Mouse (Mus musculus): ENCODE measurements around the gene Adh1.

Adh1 gene

DNA sequence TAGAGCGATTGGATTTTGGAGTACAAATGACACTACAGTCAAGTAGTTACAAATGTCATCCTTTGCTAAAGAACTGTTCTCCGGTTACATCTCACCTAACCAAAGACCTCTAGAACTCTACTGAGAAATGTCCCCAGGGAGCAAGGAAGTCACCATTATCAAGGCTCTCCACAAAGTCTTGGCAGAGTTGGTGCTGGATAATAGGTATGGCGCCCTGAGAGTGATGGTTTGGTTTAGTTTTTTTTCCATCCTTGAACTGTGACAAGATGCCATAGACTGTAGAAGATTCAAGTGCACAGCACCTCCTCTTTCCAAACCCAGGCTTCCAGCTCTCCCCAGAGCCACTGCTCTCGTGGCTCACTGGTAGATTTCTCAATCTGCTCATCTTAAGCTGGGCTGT lies 26.9 kb downstream of the Adh1 start:
- in situ Hi-C loops (cut with MboI), result no loop called here

DNA sequence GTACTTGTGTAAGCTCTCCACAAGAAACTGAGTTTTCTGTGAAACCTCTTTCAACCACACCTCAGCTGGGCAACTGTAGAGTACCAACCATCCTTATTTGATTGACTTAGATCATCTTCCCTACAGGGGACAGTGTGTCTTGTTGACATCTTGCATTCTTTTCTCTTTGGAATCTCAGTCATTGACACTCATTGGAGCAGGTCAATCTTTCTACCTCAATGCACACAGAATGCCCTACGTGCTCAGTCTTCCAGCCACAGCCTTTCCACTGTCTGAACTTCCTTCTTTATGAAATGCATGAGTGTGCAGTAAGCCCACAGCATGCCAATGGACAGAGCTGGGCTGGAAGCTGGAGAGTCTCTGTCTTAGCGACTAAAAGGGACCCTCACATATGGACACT lies 29.9 kb downstream of the Adh1 start:
- in situ Hi-C loops (cut with MboI), result no loop called here

DNA sequence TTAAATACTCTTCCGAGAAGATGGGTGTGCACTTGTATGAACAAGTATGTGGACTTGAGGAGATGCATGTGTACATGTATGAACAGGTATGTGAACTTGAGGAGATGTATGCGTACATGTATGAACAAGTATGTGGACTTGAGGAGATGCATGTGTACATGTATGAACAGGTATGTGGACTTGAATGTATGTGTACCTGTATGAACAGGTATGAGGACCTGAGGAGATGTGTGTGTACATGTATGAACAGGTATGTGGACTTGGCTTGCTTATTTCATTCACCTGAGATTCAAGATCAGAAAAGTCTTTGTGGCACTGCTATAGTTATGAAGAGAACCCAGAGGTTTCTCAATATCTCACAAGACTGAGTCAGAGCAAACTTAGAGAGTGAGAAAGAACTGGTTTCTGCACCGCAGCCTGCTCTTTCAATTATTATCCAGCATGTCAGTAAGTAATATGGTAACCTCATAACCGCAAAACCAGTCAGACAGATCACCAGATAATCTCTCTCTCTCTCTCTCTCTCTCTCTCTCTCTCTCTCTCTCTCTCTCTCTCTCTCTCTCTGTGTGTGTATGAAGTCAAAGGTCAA lies 30.8 kb downstream of the Adh1 start:
- in situ Hi-C loops (cut with MboI), result no loop called here

DNA sequence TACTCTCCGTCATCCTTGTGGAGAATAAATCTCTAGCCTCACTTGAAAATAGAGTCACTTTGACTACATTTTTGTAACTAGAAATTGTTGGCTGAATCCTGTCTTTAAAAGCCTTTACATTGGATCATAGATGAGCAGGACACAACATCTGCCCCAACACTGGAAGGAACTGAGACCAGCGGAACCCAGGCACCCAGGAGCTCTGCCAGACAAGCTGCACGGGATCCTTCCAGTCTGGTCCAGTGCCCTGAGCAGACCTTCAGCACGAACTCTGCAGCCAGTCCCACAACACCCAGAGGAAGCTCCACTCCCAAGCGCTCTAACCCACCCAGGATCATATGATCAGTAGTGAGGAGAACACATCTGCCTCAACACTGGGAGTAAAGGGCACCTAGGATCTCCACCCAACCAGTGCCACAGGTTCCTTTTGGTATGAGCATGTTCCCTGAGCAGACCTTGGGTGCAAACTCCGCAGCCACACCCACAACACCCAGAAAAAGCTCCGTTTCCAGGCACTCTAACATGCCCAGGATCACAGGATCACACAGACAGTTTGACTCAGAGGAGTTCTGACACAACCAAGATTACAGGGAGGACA lies 32.6 kb downstream of the Adh1 start:
- in situ Hi-C loops (cut with MboI), result no loop called here

GRCm38 (mm10) chr3:138300130-138300529 lies 39.3 kb downstream of the Adh1 start:
- in situ Hi-C loops (cut with MboI), result no loop called here

DNA sequence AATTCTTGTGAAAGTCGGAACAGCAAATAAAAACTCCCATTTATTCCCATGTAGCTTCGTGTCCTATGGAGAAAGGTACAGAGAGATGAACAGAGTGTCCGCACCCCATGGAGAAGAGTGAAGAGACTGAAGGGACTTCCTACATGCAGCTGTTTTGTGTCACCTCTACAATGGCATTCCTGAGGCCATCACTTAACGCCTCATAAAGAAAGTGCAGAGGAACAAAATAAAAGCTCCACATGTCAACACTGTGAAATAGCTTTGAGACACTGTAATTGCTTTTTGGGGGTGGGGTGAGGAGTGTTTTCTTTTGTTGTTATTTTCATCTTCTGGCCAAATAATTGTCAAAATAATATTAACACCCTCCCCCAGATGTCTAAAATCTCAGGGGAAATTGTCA lies 41.9 kb downstream of the Adh1 start:
- in situ Hi-C loops (cut with MboI), result no loop called here

DNA sequence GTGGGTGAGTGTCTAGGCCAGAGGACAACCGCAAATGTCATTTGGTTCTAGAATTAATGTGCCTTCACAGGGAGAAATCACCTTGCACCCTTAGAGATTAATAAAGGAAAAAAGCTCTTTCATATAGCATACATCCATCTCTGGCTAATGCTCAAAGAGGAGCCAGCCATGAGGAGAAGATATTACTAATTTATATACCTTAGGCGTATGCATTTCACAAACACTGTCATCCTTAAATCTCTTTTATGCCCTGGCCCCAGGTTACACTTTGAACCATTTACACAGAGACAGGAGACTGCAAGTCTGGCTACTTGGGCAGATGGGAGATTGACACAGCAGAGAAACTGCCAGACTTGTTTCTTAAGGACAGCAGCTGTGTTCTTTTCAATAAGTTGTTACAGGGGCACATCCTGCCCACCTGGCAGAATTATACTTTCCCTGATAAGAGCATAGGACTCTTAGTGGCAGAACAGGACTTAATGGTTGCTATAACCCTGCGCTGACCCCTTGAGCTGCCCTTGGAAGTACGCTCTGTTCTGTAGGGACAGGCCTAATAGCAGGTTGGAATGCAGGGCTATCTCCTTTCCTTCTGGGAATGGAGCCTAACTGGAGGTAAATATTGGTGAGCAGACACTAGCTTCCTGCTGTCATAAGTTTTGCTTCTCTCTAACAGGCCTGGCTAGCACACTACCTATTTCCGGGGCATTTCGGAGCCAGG lies 43.1 kb downstream of the Adh1 start:
- in situ Hi-C loops (cut with MboI), result no loop called here

DNA sequence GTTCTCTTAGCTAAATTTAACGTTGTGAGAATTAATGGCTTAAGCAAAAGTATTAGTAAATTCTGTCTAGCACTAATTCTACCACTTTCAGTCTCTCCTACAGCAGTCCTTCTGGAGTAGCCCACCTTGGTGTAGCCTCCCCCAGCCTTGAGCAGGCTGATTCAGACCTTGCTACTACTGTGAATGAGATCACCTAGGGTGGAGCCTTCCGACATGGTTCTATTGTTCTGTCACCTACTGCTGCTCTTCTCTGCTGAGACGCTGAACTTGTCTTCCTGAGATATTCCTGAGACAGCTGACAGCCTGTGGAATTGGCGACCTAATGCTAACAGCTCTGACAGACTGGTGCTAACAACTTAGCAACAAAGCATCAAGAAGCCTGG lies 43.7 kb downstream of the Adh1 start:
- in situ Hi-C loops (cut with MboI), result no loop called here

- in situ Hi-C loops (cut with MboI), result no loop called here
Observed at GRCm38 (mm10) chr3:138305486-138306289, 44.9 kb downstream of the Adh1 start.

GRCm38 (mm10) chr3:138306290-138306683 lies 45.5 kb downstream of the Adh1 start:
- in situ Hi-C loops (cut with MboI), result no loop called here

DNA sequence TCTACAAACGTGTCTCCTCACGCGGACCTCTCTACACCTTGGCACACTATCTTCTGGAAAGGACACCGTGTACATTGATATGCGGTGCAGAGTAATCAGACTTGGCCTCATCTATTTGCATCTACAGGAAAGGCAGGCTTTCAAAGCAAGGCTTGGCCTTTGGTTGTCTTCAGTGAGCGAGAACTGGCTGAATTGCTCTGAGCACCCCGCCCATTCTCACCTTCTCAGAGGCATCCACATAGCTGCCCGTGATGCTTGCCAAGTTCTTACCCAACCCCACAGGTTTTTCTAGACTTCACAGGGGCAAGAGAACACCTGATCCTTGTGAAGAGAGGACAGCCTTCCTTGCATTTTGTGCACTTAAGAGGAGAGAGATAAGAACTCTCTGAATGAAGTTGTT lies 49.1 kb downstream of the Adh1 start:
- in situ Hi-C loops (cut with MboI), result no loop called here

- in situ Hi-C loops (cut with MboI), result no loop called here
Observed at GRCm38 (mm10) chr3:138311015-138311414, 50.2 kb downstream of the Adh1 start.

- in situ Hi-C loops (cut with MboI), result no loop called here
Observed at GRCm38 (mm10) chr3:138312965-138313364, 52.2 kb downstream of the Adh1 start, which contains the start of gene Adh6a. TSS of gene Adh6a (plus strand) at chr3:138313286.

DNA sequence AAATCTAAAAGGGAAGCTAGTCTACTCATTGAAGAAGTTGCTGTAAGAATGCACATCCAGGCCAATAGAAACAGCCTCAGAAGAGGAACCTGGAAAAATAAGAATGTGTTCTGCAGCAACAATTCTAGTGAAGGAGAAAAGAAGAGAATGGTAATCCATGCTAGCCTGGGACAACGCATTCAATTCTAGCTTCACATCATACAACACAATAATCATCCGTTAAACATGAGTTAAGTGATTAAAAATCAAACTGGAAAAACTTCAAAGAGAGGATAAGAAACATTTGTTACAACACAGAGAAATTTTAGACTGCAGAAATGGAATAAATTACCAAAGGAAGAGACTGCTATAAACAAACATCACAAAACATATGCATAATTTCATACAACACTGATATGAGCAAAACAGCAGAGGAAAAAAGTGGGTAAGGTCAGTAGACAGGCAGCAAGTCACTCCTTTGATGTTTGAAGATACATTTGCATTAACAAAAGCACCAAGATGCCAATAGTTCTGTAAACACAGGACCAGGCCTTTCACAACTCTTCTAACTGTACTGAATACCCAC lies 56.2 kb downstream of the Adh1 start:
- in situ Hi-C loops (cut with MboI), result no loop called here

DNA sequence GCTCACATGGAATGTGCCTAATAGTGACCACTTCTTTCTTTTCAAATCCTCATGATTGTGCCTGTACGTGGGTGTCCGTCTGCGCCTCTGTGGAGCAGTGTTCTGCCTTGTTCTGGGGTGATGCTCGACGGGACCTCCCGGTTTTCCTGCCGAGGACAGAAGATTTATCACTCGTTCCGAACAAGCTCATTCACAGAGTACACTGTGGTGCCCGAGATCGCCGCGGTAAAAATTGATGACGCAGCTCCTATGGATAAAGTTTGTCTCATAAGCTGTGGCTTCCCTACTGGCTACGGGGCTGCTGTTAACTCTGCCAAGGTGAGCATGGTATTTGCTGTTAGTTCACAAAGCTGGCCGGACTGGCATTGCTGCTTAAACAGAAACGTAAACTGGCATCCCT lies 64.2 kb downstream of the Adh1 start:
- in situ Hi-C loops (cut with MboI), result no loop called here

DNA sequence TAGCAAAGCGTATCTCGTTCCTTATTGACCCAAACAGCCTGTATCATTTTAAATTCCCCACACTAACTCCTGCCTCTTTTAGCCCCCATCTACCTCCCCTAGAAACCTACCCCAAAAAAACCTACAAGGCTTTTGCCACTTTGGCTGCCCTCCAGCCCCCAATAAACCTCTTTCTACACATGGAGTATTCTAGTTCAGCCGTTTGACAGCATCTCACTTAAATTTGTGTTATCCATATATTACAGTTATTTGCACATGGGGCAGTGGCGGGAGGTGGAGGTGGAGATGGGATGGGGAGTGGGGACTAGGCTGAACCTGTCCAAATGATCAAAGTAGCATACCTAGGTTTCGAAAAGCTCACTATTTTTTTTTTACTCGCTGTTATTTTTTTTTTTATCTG lies 64.7 kb downstream of the Adh1 start:
- in situ Hi-C loops (cut with MboI), result no loop called here

GRCm38 (mm10) chr3:138333910-138334309 lies 73.1 kb downstream of the Adh1 start:
- in situ Hi-C loops (cut with MboI), result no loop called here

GRCm38 (mm10) chr3:138334320-138334719 lies 73.5 kb downstream of the Adh1 start:
- in situ Hi-C loops (cut with MboI), result no loop called here

- in situ Hi-C loops (cut with MboI), result no loop called here
Observed at GRCm38 (mm10) chr3:138335566-138335965, 74.8 kb downstream of the Adh1 start.

- in situ Hi-C loops (cut with MboI), result no loop called here
Observed at GRCm38 (mm10) chr3:138336104-138336754, 75.4 kb downstream of the Adh1 start.

All from mature B cell (primary cell).